Mouse (Mus musculus): ENCODE measurements around the gene Nudt1.

GRCm38 (mm10) chr5:140378121-140378853 lies 56.8 kb downstream of the Nudt1 start:
- TF ChIP-seq POLR2A (IDR thresholded peaks at IDR 0.05; ENCODE audit: insufficient read depth, low read length) (no peak), CTCF (IDR thresholded peaks at IDR 0.05; ENCODE audit: low read depth, low read length) (no peak), EP300 (IDR thresholded peaks at IDR 0.05; ENCODE audit: insufficient read depth, low read depth, low read length) (no peak)

All from ES-Bruce4 (cell line).